Mouse (Mus musculus) liver, adult 2 months (tissue): ENCODE data around the gene Selenof.

Experiments used
- CTCF ChIP-seq: fragments of 200-500 bp; IDR thresholded peaks from 2 replicates; pipeline ENCODE4 v1.5.1; 2011; ENCODE audit warnings: low read depth, low read length, control low read depth
- POLR2A ChIP-seq: fragments of 200-500 bp; IDR thresholded peaks from 2 replicates; pipeline ENCODE4 v1.6.1; 2011; ENCODE audit warnings: low read length, control low read depth; ENCODE audit not compliant: insufficient read depth; ENCODE audit errors: extremely low read depth

DNA sequence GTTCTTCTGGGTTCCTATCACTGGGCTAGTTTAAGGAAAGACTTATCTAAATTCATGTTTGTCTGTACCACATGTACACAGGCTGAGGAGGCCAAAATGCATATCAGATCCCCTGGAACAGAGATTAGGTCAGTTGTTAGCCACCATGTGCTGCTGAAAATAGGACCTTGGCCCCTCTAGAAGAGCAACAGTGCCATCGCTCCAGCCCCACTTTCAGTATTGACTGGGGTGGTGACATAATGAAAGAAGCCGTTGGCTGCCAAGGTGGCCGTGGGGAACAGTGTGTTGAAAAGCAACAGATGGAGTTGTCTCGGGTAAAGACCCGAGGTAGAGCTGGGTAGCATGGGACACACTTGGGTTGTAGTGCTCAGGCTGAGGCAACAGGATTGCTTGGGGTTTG is 9.7 kb downstream of the Selenof start:
- TF ChIP-seq CTCF (no peak), POLR2A (no peak)
